ENCODE assay signal across 11 mouse cellular contexts in genomic region chr19:8952241-8952640, GRCm38 (mm10). TPM values are rescaled to one million over a fixed set of nuclear protein-coding genes. Genes with fewer than 3 reads are reported as not detected.
A peak's percentile ranks its signal among the peaks of the same experiment; 100 is the strongest.
DNase-seq lines count a peak whose midpoint lies in the region; ATAC-seq lines count a peak whose summit lies in the region.
"Had no signal": no experiment of that assay in that cellular context is flagged by ENCODE, and none has a peak within 500 bp of the region (broad histone marks: within the 10 kb centered on the region; RNA-seq: fewer than 3 reads in every experiment).

No protein-coding gene starts in this region.

- peak overlapping the region; percentile 38; the same call in 1 of the 2 replicates for H3K27ac ChIP-seq in limb, embryonic 15.5 days
- peak overlapping the region; percentile 88; the same call in 1 of the 2 replicates for H3K27ac ChIP-seq in neural tube, embryonic 15.5 days (replicated peaks)

- peak; percentile 25 for DNase-seq in cerebellum, adult 8-10 months
- DNase-seq in cerebellum, adult 9-11 months: no peak
- DNase-seq in right cerebral cortex, postnatal 10 days (ENCODE audit: low spot score in 2 of 2): peak; percentile 55 to 72
- DNase-seq in right cerebral cortex, adult 2 months (ENCODE audit: low spot score in 2 of 2): no peak
- no peak for DNase-seq in urinary bladder, postnatal 14 days (ENCODE audit: low spot score)
- DNase-seq in thymus, postnatal 0 days (ENCODE audit: low spot score): no peak
- DNase-seq: heart, adult 2 months; layer of hippocampus, adult 9-11 months; right cerebral cortex, adult 18-20 months had no signal

- peaks cover 26% of the 10 kb centered on the region for H3K4me1 ChIP-seq in limb, embryonic 15.5 days
- H3K4me1 ChIP-seq in neural tube, embryonic 15.5 days: peaks cover 39% of the 10 kb centered on the region

- ATAC-seq in limb, embryonic 15.5 days (ENCODE audit: insufficient number of reproducible peaks, low FRiP score, low TSS enrichment, low read depth): no peak
- ATAC-seq in neural tube, embryonic 15.5 days (ENCODE audit: low FRiP score): no peak

- H3K9ac ChIP-seq in limb, embryonic 15.5 days: 0 out of 2 replicates have a peak overlapping the region, but pooled peaks have one; percentile 0
- peak overlapping the region; percentile 47; the same call in 1 of the 2 replicates for H3K9ac ChIP-seq in neural tube, embryonic 15.5 days (replicated peaks)

- 87% methylated on average over 9 of the region's 9 CpGs for WGBS in limb, embryonic 15.5 days
- 84% methylated on average over 9 of the region's 9 CpGs for WGBS in neural tube, embryonic 15.5 days

- no peak overlapping the region for H3K4me3 ChIP-seq in limb, embryonic 15.5 days
- no peak overlapping the region for H3K4me3 ChIP-seq in neural tube, embryonic 15.5 days (replicated peaks)

- H3K36me3 ChIP-seq in limb, embryonic 15.5 days: peaks cover 63% of the 10 kb centered on the region
- peaks cover 55% of the 10 kb centered on the region for H3K36me3 ChIP-seq in neural tube, embryonic 15.5 days

- H3K27me3 ChIP-seq in limb, embryonic 15.5 days: no peaks in the 10 kb centered on the region
- H3K27me3 ChIP-seq in neural tube, embryonic 15.5 days (replicated peaks): no peaks in the 10 kb centered on the region

- 0 out of 2 replicates have a peak overlapping the region, but pooled peaks have one; percentile 73 for H3K4me2 ChIP-seq in limb, embryonic 15.5 days
- H3K4me2 ChIP-seq in neural tube, embryonic 15.5 days: no peak overlapping the region

- no peaks in the 10 kb centered on the region for H3K9me3 ChIP-seq in limb, embryonic 15.5 days
- no peaks in the 10 kb centered on the region for H3K9me3 ChIP-seq in neural tube, embryonic 15.5 days (replicated peaks)

RNA-seq across cellular contexts. Expression of gene Tut1, which starts 1.4 kb away (rescaled TPM):
- 29.3 and 30.0 TPM in 2 replicates for polyA plus RNA-seq in limb, embryonic 15.5 days (2015; fragmentation: Nextera tagmentation; extraction: Ambion mirVana)
- 25.4 and 26.0 TPM in 2 replicates for polyA plus RNA-seq in neural tube, embryonic 15.5 days (2015; fragmentation: Nextera tagmentation; extraction: Ambion mirVana)
- 31.2 and 32.4 TPM in 2 replicates for polyA plus RNA-seq in thymus, postnatal 0 days (2015; fragmentation: Nextera tagmentation; extraction: Ambion mirVana)

RNA-seq across cellular contexts. Expression of gene Mta2, which starts 10.6 kb away (rescaled TPM):
- polyA plus RNA-seq in limb, embryonic 15.5 days (2015; fragmentation: Nextera tagmentation; extraction: Ambion mirVana): 155 and 160 TPM in 2 replicates
- polyA plus RNA-seq in neural tube, embryonic 15.5 days (2015; fragmentation: Nextera tagmentation; extraction: Ambion mirVana): 94.8 and 117 TPM in 2 replicates
- 203 and 214 TPM in 2 replicates for polyA plus RNA-seq in thymus, postnatal 0 days (2015; fragmentation: Nextera tagmentation; extraction: Ambion mirVana)

RNA-seq across cellular contexts. Expression of gene Eef1g, which starts 14.6 kb away (rescaled TPM):
- polyA plus RNA-seq in limb, embryonic 15.5 days (2015; fragmentation: Nextera tagmentation; extraction: Ambion mirVana): 467 and 482 TPM in 2 replicates
- 291 and 348 TPM in 2 replicates for polyA plus RNA-seq in neural tube, embryonic 15.5 days (2015; fragmentation: Nextera tagmentation; extraction: Ambion mirVana)
- 326 and 340 TPM in 2 replicates for polyA plus RNA-seq in thymus, postnatal 0 days (2015; fragmentation: Nextera tagmentation; extraction: Ambion mirVana)

RNA-seq across cellular contexts. Expression of gene Eml3, which starts 22.9 kb away (rescaled TPM):
- 41.8 and 42.7 TPM in 2 replicates for polyA plus RNA-seq in limb, embryonic 15.5 days (2015; fragmentation: Nextera tagmentation; extraction: Ambion mirVana)
- 13.9 and 17.1 TPM in 2 replicates for polyA plus RNA-seq in neural tube, embryonic 15.5 days (2015; fragmentation: Nextera tagmentation; extraction: Ambion mirVana)
- polyA plus RNA-seq in thymus, postnatal 0 days (2015; fragmentation: Nextera tagmentation; extraction: Ambion mirVana): 25.2 and 27.1 TPM in 2 replicates

RNA-seq across cellular contexts. Expression of gene Rom1, which starts 23.1 kb away (rescaled TPM):
- polyA plus RNA-seq in limb, embryonic 15.5 days (2015; fragmentation: Nextera tagmentation; extraction: Ambion mirVana): 4.0 and 4.6 TPM in 2 replicates
- polyA plus RNA-seq in neural tube, embryonic 15.5 days (2015; fragmentation: Nextera tagmentation; extraction: Ambion mirVana): 3.0 and 3.2 TPM in 2 replicates
- 4.7 TPM in 2 replicates for polyA plus RNA-seq in thymus, postnatal 0 days (2015; fragmentation: Nextera tagmentation; extraction: Ambion mirVana)

Comparison
In these comparisons a context has a peak if more than half of its experiments do, and no peak if none do; other contexts are left out.
1. DNase-seq: peak in cerebellum, adult 8-10 months (single experiment) and right cerebral cortex, postnatal 10 days (2 of 2); none in cerebellum, adult 9-11 months (single experiment), right cerebral cortex, adult 2 months (0 of 2), urinary bladder, postnatal 14 days (single experiment) and thymus, postnatal 0 days (single experiment).